Mouse (Mus musculus): ENCODE data around the gene Pth.

DNA sequence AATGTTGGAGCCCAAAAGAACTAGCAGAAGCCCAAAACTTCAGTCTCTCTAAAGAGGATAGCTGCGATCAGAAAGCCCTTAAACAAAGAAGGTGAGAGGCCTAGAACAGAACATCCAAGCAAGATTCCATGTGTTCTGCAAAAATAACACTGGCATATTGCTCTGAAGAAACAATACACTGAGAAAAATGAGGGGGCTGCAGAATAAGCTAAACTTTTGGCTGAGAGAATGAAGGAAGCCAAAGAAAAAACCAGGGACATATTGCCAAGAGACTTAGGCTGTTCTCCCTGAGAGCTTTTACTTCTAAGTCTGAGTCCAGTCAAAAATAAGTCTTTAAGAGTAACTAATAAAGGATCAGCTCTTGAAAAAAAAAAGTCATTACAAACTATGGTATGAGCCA is 32.4 kb upstream of the Pth start:
- no peak for TF ChIP-seq GATA1 (IDR thresholded peaks at IDR 0.05; ENCODE audit: borderline replicate concordance, low read length)
- TF ChIP-seq CTCF (IDR thresholded peaks at IDR 0.05; ENCODE audit: low read depth, low read length): no peak
- TF ChIP-seq GATA2 (IDR thresholded peaks at IDR 0.05; ENCODE audit: borderline replicate concordance, low read depth, low read length): no peak
- TF ChIP-seq TAL1 (conservative IDR thresholded peaks at IDR 0.05; ENCODE audit: low read depth, low read length): no peak

Measured in G1E (cell line).